In genomic region chr5:75871120-75871519, GRCm38 (mm10) we compare ENCODE assay signal across 9 mouse cellular contexts.
A peak's percentile ranks its signal among the peaks of the same experiment; 100 is the strongest.
DNase-seq lines count a peak whose midpoint lies in the region; ATAC-seq and TF ChIP-seq lines count a peak whose summit lies in the region.
"Had no signal": no experiment of that assay in that cellular context is flagged by ENCODE, and none has a peak within 500 bp of the region (broad histone marks: within the 10 kb centered on the region; RNA-seq: fewer than 3 reads in every experiment).

No protein-coding gene starts in this region.

- no peaks in the 10 kb centered on the region for H3K27me3 ChIP-seq in forebrain, embryonic 11.5 days (ENCODE audit: control insufficient read depth, insufficient read depth, low read length)
- no peaks in the 10 kb centered on the region for H3K27me3 ChIP-seq in forebrain, embryonic 15.5 days
- no peaks in the 10 kb centered on the region for H3K27me3 ChIP-seq in heart, embryonic 15.5 days
- H3K27me3 ChIP-seq: neural tube, embryonic 13.5 days had no signal

- no peaks in the 10 kb centered on the region for H3K9me3 ChIP-seq in forebrain, embryonic 11.5 days (ENCODE audit: control insufficient read depth, low read length)
- H3K9me3 ChIP-seq in forebrain, embryonic 15.5 days, result 0 out of 2 replicates have a peak, but pooled peaks cover 1% of the 10 kb centered on the region
- no peaks in the 10 kb centered on the region for H3K9me3 ChIP-seq in heart, embryonic 15.5 days (replicated peaks)

- no peak overlapping the region for H3K4me3 ChIP-seq in forebrain, embryonic 11.5 days (ENCODE audit: low read depth, low read length)
- no peak overlapping the region for H3K4me3 ChIP-seq in forebrain, embryonic 15.5 days
- H3K4me3 ChIP-seq in cortical plate, adult 2 months (ENCODE audit: insufficient read depth, low read length), result no peak overlapping the region
- H3K4me3 ChIP-seq in heart, embryonic 15.5 days, result no peak overlapping the region
- H3K4me3 ChIP-seq: neural tube, embryonic 13.5 days had no signal

- H3K27ac ChIP-seq in forebrain, embryonic 11.5 days (ENCODE audit: low read depth, low read length), result no peak overlapping the region
- H3K27ac ChIP-seq in forebrain, embryonic 15.5 days (replicated peaks), result no peak overlapping the region
- no peak overlapping the region for H3K27ac ChIP-seq in cortical plate, adult 2 months (ENCODE audit: insufficient read depth, low read length)
- no peak overlapping the region for H3K27ac ChIP-seq in heart, embryonic 15.5 days
- H3K27ac ChIP-seq: neural tube, embryonic 13.5 days had no signal

- no peaks in the 10 kb centered on the region for H3K36me3 ChIP-seq in forebrain, embryonic 11.5 days (ENCODE audit: control insufficient read depth, insufficient read depth, low read length)
- no peaks in the 10 kb centered on the region for H3K36me3 ChIP-seq in forebrain, embryonic 15.5 days
- no peaks in the 10 kb centered on the region for H3K36me3 ChIP-seq in heart, embryonic 15.5 days
- H3K36me3 ChIP-seq: neural tube, embryonic 13.5 days had no signal

- TF ChIP-seq CTCF in cortical plate, adult 2 months (IDR thresholded peaks at IDR 0.05; ENCODE audit: extremely low read depth, insufficient read depth, low read length), result peak; percentile 69

- H3K4me2 ChIP-seq in forebrain, embryonic 11.5 days (ENCODE audit: low read depth, low read length, severe bottlenecking), result no peak overlapping the region
- H3K4me2 ChIP-seq in forebrain, embryonic 15.5 days (replicated peaks), result no peak overlapping the region
- no peak overlapping the region for H3K4me2 ChIP-seq in heart, embryonic 15.5 days
- H3K4me2 ChIP-seq: neural tube, embryonic 13.5 days had no signal

- H3K4me1 ChIP-seq in forebrain, embryonic 11.5 days (replicated peaks; ENCODE audit: control insufficient read depth, insufficient read depth, low read length), result no peaks in the 10 kb centered on the region
- no peaks in the 10 kb centered on the region for H3K4me1 ChIP-seq in forebrain, embryonic 15.5 days
- H3K4me1 ChIP-seq in cortical plate, adult 2 months (ENCODE audit: control insufficient read depth, insufficient read depth, low read length), result no peaks in the 10 kb centered on the region
- H3K4me1 ChIP-seq in heart, embryonic 15.5 days (replicated peaks), result 0 out of 2 replicates have a peak, but pooled peaks cover 4% of the 10 kb centered on the region
- H3K4me1 ChIP-seq: neural tube, embryonic 13.5 days had no signal

- peak; percentile 78 for DNase-seq in forebrain, embryonic 11.5 days (ENCODE audit: low spot score)
- peak; percentile 31 for DNase-seq in WW6 (ENCODE audit: low read depth, low spot score)
- DNase-seq in layer of hippocampus, postnatal 14 days (ENCODE audit: low spot score in 2 of 2), result peak; percentile 70 to 76
- DNase-seq in lung, postnatal 4 days, result peak; percentile 54 to 83
- peak; percentile 59 to 83 for DNase-seq in spleen, postnatal 4 days (ENCODE audit: low spot score in 2 of 2)

- no peak for TF ChIP-seq POLR2A in cortical plate, adult 2 months (IDR thresholded peaks at IDR 0.05; ENCODE audit: extremely low read depth, insufficient read depth, low read length)

- no peak overlapping the region for H3K9ac ChIP-seq in forebrain, embryonic 11.5 days (ENCODE audit: low read length)
- no peak overlapping the region for H3K9ac ChIP-seq in forebrain, embryonic 15.5 days (replicated peaks)
- H3K9ac ChIP-seq in heart, embryonic 15.5 days, result no peak overlapping the region
- H3K9ac ChIP-seq: neural tube, embryonic 13.5 days had no signal

- WGBS in forebrain, embryonic 11.5 days, result 25% methylated on average over 8 of the region's 8 CpGs
- WGBS in forebrain, embryonic 15.5 days, result 30% methylated on average over 8 of the region's 8 CpGs
- 17% methylated on average over 8 of the region's 8 CpGs for WGBS in heart, embryonic 15.5 days

- ATAC-seq in forebrain, embryonic 11.5 days (replicated peaks; ENCODE audit: low FRiP score), result no peak
- no peak for ATAC-seq in forebrain, embryonic 15.5 days (replicated peaks)
- peak; percentile 31; the same call in 1 of the 2 replicates for ATAC-seq in heart, embryonic 15.5 days (replicated peaks; ENCODE audit: insufficient number of reproducible peaks, insufficient read depth, low FRiP score, low read depth)
